Mouse (Mus musculus) c-Kit-negative CD71-positive TER-119-positive erythroid progenitor cells, embryonic 14.5 days (primary cell): ENCODE data around the gene Zfp91.

ENCODE experiments used
- DNase-seq: peaks from one replicate; pipeline ENCODE4 v3.0.0-alpha.2; 2013; ENCODE audit warnings: low read depth, low spot score

Zfp91 gene

DNA sequence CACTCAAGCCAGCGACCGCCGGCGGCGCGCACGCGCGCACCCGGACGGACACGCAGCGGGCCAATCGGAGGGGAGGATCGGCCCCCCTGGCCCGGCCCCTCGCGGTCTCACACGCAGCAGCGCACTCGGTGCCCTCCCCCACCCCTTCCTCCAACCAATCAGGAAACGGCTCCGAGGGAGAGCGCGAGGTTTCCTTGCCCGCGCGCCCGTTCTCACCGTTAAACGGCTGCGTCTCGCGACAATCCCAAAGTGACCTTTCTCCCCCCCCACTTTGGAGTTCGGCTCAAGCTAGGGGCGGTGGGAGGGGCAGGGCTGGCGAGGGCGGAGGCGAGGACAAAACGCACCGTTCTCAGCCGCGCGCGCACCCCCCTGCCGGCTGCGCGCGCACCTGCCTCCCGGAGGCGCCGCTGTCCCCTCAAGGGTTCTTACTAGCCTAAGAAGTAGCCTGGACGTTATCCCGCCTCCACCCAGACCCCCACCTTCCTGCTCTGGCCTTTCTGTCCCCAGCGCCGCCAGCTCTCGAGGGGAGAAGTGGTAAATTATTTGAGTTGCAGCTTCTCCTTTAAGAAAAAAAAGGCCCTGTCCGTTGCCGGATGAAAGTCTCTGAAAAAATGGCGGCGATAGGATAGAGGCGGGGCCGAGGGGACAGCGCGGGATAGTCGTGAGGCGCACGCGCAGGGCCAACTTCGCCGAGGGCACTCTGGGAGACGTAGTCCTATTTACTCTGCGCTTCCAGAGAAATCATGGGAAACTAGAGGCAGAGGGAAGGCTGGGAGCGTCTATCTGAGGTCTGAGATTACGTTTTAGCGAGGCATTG, at the start of gene Zfp91, which contains the start of gene Lpxn:
Gene Zfp91 (minus strand): TSS at position 616 of the 817 bp plus-strand sequence.
Gene Lpxn (plus strand): TSS at position 683 of the 817 bp plus-strand sequence.
- peak; percentile 92 for DNase-seq

DNA sequence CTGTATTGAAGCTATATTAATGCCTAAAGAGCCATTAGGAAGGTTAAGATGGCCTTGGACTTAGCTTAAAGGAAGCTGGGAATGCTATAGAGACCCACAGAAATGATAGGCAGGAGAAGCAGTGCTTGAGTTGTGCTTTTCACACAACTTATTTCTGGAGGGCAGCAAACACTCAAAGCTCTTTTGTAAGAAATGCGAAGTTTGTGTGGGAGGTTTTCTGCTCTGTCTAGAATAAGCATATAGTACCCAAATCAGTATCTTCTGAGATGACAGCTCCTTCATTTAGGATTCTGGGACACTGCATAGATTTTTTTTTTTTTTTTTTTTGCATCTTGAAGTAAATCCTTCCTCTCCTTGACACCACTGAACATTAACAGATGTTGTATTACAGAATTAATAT, 42.6 kb upstream of the Zfp91 start:
- DNase-seq: no peak

DNA sequence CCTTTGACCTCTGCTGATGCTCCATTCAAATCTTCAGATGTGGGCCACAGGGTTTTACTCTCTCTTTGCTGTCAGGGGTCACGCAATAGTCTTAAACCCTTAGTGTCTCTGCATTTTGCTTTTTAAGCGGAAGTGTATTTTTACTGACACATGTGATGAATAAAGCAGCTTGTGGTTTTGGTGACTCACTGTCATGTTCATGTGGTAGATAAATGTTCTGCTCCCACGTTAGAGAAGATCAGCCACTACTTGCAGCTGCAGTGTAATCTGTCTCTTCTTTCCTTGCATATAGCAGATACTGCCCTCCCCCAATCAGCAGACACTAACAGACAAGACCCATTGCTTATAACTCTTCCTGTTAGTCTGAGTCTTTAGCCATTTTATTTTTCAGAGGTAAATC, 37.7 kb upstream of the Zfp91 start:
- DNase-seq: no peak

DNA sequence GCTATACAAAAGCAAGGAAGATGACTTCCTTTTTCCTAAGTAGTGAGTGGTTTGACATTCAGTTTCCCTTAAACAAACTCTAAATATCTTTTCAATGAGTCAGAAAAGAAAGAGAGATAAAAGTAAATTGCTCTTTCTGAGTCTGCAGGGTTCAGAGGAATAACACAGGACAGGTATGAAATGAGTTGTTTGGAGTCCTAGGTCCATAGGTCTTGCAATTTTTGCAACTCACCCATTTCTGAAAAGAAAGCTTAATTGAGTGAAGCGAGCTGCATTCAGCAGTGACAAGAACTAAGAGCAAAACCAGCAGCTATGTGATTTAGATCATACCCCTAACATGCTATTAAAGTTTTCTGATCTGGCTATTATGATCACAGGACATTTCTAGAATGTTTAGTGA, 35.6 kb upstream of the Zfp91 start:
- no peak for DNase-seq

DNA sequence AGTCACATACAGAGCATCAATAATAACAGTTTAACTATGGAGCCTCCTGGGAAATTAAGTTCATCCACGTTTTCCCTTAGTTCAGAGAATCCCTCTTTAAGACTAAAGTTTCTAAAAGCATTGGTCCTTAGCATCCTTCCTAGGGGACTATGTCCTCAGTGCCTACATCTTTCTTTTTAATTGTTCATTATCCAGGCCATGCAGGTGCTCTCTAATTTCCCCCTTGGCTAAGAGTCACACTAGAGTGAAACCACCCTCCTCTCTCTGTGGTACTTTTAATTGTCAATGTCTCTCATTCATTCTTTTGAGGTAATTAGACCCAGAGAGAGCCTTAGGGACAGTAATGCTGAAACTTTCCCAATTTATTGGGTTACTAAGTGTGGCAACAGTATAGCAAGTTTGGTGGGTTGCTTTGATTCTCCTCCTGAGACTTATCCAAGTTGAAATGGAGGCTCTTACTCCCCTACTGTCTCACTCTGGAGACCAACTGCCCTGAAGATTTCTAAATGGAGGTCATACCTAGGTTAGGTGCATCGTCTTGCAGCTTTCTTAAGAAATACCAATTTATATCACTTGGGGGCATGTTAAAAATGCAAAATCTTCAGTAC, 35.0 kb upstream of the Zfp91 start:
- no peak for DNase-seq

DNA sequence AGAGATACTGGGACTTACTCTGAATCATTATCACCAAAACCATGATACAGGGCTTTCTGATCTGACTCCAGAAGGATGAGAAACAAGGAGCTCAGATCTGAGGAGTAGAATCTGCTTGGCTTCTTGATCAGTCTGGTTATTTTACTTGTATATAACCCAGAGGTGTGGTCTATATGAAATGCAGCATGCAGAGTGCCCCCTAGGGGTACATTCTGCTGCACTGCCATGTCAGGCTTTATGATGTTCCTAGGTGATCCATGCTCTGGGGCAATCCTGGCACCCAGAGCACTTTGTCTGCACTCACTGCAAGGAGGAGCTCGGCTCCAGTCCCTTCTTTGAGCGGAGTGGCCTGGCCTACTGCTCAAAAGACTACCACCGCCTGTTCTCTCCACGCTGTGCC, 28.6 kb upstream of the Zfp91 start:
- no peak for DNase-seq

DNA sequence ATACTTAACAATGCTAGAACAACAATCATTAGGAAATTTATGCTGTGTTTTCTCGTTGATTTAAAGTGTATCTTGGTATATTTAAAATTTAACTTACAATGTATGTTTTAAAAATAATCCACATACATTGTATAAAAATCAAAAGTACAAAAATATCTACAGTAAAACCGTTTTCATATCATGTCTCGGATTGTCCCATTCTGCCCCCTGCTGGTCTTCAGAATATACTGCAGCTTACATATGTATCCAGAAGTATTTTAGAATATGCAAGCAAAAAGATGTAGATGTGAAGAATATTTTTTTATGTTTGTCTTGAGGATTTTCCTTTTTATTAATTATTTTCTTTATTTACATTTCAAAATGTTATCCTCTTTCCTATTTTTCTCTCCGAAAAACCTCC, 24.5 kb upstream of the Zfp91 start:
- peak; percentile 47 for DNase-seq

DNA sequence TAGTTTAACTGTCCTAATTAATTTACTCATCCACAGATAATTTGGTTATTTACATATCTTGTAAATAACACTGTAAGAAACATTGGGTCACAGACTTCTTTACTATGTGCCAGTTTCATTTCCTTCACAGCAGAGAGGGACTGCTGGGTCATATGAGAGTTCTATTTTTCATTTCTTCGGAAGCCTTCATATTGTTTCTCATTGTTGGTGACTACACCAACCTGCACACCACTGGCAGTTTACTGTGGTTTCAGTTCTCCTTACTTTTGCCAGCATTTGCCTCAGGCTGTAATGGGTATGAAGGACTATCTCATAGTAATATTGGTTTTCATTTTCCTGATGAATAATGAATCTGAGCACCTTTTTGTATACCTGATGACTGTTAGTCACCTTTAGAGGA, 22.6 kb upstream of the Zfp91 start:
- no peak for DNase-seq

DNA sequence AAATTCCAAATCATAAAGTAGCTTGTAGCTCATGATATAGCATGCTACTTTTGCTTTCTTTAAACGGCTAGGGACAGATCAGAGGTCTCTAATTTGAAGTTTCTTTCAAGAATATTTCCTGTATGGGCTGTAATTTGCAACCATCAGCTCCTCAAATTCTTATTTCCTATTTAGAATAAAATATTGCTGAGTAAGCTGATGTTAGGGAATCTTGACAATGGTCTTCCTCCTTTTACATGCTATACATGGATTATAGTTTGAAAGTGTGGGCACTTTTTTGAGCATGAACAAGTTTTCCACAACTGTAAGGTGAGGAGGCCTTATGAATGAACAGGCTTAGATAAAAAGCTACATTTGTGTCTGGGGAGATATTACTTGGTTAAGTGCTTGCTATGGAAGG, 18.0 kb upstream of the Zfp91 start:
- no peak for DNase-seq

DNA sequence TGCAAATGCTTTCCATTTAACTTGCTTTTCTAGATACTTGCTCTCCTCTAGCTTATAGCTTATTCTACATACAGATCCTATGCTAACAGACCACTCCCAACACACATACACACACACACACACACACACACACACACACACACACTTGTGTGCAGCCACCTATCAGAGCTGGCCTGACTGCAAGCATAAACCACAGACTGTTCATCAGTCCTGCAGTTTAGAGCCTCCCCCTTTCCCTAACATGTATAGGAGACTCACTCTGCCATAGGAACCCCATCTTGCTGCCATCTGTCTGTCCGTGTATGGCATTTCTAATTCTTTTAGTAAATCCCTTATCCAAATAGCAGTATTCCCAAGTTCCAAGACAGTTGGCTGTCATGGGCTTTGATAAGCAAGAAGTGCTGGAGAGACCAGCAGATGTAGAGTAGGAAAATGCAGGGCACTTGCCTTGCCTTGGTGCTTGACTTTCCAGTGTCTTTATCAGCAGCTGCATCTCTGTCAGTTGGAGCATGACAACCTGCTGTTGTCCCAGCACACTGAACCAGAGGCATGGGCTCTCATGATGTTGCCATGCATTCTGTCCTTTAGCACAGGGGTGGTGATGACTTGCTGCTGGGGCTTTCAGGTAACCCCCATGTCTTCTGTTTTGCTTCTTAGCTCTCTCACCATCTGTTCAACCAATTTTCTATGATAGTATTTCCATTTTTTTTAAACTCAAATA, 16.9 kb upstream of the Zfp91 start:
- no peak for DNase-seq

DNA sequence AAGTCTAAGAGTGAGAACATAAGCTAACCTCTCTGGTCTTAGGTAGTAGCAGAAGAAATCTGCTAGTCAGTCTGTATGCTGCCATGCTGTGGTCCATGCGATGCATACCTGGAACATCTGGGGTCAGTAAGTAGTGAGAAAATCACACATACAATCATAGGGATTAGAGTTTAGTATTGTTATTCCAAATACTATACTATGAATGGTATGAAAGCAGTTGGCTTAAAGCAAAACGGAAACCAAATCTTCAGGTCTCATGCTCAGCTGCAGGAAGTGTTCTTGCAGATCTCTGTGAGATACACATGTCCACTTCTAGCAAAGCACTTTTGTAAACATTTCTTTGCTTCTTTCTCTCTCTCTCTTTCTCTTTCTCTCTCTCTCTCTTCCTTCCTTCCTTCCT, 10.3 kb upstream of the Zfp91 start:
- no peak for DNase-seq

DNA sequence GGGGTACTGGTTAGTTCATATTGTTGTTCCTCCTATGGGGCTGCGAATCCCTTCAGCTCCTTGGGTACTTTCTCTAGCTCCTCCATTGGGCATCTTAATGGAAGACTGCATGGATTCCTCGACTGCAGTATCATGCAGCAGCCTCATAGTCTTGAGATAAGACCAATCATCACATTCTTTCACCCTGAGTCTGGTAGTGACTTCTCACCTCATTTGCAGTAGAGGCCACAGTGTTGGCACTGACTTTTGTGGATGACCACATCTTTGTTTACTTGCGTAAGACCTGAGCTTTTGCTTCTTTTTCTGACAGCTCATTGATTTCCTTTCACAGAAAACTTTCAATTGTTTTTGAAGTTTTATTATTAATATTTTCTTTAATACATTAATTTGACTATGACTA, 9.8 kb upstream of the Zfp91 start:
- DNase-seq: no peak

DNA sequence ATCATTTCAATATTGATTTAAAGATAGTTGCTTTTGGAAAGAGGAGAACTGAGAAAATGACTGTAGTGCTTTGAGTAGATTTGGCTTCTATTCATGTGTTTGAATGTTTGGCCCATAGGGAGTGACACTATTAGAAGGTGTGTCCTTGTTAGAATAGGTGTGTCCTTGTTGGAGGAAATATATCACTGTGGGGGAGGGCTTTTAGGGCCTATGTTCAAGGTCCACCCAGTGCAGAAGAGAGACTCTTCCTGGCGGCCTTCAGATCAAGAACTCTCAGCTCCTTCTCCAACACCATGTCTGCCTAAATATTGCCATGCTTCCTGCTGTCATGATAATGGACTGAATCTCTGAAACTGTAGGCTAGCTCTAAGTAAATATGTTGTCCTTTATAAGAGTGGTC, 8.3 kb upstream of the Zfp91 start:
- no peak for DNase-seq

DNA sequence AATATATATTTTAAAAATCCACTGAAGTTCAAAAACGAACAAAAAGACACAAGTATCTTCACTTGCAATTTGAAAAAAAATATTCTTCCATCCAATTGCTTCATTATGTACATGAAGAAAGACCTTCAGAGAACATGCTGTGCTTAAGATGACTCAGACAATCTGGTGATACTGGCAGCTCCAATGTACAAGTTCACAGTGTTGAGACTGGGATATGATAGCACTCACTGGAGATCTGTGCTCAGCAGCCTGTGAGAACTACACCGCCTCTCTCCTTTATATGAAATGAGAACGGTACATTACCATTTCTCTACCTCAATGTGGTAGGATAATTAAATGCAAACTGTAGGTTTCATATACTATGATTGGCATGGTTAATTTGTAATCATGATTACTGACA, 6.9 kb upstream of the Zfp91 start:
- DNase-seq: no peak

DNA sequence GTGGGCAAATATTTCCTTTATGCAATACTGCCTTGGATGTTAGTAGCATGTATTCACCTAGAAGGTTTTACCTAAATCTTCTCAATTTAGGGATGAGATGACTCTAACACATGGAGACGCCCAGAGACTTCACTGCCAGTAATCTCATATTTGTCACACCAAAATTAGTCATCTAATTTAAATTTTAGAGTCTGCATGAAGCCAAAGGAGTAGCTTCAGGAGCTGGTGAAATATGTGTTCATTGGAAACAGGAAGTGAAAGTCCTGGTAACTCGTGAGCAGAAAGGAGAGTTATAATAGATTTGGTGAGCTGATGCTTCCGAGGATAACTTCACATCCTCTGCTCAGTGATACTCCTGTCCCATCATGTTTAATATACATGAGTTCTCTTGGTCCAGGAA, 5.1 kb upstream of the Zfp91 start:
- no peak for DNase-seq

DNA sequence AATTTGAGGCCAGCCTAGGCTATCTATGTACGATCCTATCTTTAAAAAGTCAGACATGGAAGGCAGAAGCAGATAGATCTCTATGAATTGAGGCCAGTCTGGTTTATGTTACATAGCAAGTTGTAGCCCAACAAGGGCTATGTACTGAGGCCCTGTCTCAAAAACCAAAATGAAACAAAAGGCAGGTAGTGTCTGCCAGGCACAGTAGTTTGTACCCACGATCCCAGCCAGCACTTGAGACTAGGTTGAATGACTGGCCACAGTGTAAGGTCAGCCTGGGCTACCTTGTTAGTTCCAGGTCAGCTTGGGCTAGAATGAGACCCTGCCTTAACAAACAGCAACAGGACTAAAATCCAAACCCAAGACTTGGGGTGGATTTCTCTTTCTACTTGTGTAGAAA, 4.7 kb upstream of the Zfp91 start:
- no peak for DNase-seq

DNA sequence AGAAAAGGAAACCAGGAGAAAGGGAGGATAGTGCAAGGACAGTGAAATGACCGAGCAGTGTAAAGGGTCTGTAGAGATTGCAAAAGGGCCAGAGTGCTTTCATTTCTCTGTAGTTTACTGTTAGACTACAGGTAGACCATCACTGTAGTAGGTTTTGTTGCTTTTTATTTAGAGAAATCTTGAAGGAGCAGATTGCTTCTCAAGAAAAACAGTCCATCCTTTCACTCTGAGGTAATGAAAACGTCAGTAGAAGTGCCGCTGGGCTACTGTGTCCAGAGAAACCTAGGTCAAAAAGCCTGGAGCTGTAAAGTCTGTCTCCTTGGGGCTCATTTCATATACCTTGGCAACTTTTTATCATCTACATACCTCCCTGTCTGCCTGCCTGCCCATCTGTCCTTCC, 3.2 kb upstream of the Zfp91 start:
- DNase-seq: no peak

DNA sequence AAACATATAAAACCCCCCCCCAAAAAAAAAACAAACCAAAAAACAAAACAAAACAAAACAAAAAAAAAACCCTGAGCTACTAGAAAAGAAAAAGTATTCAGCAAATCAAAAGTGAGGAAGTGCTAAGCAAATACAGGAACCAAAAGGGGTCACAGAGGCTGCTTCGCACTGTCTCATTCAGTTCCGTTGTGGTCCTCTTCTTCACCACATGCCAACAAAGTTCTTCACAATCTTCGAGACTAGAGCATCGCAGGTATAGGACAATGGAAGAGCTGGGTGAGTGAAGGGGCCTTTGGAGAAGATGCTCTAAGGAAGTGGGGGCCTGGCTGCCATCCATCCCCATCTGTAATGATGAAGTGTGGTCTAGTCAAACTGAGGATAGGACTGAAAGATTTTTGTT, 2.5 kb upstream of the Zfp91 start:
- DNase-seq: no peak

DNA sequence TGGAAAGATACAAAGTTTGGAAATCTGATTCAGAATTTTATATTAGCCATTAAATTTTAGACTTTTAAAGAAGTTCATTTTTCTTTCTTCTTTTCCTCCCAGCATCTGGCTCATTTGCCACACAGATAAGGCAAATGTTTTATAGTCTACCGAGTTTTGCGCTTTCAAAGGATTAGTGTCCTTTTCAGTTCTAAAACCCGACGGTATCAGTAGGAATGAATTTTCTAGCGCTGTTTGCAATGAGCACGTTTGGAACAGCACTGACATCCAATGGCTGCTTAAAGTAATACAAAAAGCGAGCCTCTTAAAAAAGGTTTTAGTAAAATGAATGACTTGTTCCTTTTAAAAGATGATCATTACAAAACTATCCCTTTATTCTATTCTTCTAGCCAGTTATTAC, 1.1 kb upstream of the Zfp91 start:
- DNase-seq: peak; percentile 36

DNA sequence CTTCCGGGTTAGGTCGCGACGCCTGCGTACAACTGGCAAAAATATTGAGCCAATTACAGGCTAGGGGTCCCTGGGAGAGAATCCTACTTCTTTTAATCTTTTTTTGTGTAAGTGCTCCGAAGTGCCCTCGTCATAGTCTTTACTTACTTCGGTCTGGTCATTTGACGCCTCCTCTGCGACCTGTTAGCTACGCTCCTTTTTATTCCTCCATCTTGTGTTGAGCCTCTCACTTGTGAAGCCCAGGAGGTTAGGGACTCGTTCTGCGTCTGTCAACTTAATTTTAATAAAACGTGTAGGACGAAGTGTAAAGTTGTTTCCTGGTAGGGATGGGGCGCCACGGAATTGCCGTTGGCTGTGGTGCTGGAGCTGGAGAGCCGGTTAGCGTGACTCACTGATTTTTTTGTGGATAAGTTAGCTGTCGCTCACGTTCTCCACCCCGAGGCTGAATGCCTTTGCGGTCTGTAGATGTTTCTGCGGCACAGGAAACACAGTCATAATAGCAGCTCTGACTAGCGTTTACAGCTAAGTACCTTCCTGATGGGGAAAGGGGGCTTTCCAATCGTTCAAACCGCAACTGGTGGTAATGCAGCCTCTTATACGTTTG, 504 bp upstream of the Zfp91 start:
- peak; percentile 71 for DNase-seq

DNA sequence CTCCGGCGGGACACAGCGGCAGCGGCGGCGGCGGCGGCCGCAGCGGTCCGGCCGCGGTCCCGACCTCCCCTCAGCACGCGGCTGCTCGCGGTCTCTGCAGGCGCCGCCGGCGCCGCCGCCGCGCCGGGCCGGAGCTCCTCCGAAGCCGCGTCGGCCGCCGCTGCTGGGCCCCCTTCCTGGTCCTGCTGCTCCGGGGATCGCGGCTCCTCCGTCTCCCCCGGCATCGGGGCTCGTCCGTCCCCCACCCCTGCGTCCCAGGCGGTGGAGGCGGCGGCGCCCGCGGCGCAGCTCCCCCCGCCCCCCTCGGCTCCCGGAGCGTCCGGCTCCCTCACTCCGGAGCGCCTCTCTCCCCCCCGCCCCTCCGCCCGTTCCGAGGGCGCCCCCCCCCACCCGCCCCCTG, 816 bp downstream of the Zfp91 start:
- DNase-seq: no peak
